Mouse (Mus musculus) E14TG2a.4 (cell line): Measurements from ENCODE around the gene Gm6337.
"Not testable (repeated sequence)": the region's sequence is repeated elsewhere in the genome, so short reads cannot be mapped to it uniquely, and the experiment has no call there.

Experiments
- CTCF ChIP-seq: conservative IDR thresholded peaks from 2 replicates; pipeline ENCODE4 v1.5.1; 2014; ENCODE audit warnings: low read length
- NANOG ChIP-seq: IDR thresholded peaks from 2 replicates; pipeline ENCODE4 v1.6.1; 2014; ENCODE audit warnings: borderline replicate concordance, low read length, mixed read lengths
- POU5F1 ChIP-seq: IDR thresholded peaks from 2 replicates; pipeline ENCODE4 v1.6.1; 2014; ENCODE audit warnings: low read length, borderline replicate concordance

DNA sequence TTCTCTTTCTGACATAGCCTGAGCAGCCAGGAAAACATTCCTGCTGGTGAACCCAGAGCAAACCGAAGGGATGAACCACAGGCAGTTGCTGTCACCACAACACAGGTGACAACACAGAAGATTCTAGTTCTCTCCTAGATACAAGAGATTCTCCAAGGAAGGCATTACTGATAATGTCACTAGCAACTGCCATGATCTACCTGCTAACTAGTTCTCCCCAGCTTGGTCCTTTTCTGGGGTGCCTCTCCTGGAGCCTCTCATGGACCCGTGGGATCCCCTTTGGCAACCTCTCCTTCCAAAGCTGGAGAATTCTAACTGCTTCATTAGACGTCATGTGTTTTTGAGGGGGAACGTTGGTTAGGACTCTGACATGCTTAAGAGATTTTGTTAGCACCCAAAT, at the start of gene Gm6337:
- TF ChIP-seq CTCF, NANOG, POU5F1: not testable (repeated sequence)
